Mouse (Mus musculus): ENCODE data around the gene Pcolce2. TPM values are rescaled to one million over a fixed set of nuclear protein-coding genes. Genes with fewer than 3 reads are reported as not detected.

Gene Pcolce2
- polyA plus RNA-seq, 1 experiment = 0.06 TPM

- TF ChIP-seq CTCF (IDR thresholded peaks at IDR 0.05; ENCODE audit: extremely low read depth, insufficient read length, insufficient replicate concordance, low read depth, low read length) = no peak
- no peak for TF ChIP-seq POLR2A (IDR thresholded peaks at IDR 0.05; ENCODE audit: low read depth, low read length)
These were observed 37.8 kb downstream of the Pcolce2 start for GRCm38 (mm10) chr9:95675064-95675699.

GRCm38 (mm10) chr9:95676021-95676420 is 38.6 kb downstream of the Pcolce2 start:
- no peak for TF ChIP-seq POLR2A (IDR thresholded peaks at IDR 0.05; ENCODE audit: low read depth, low read length)
- WGBS = 96% methylated on average over 4 of the region's 4 CpGs
- no peaks in the 10 kb centered on the region for H3K4me1 ChIP-seq (ENCODE audit: control insufficient read depth, insufficient read depth, insufficient read length, low read length)
- H3K27ac ChIP-seq (ENCODE audit: insufficient read depth, low read depth, low read length) = no peak overlapping the region
- no peaks in the 10 kb centered on the region for H3K27me3 ChIP-seq (ENCODE audit: control insufficient read depth, insufficient read depth, low read length)
- no peaks in the 10 kb centered on the region for H3K36me3 ChIP-seq (ENCODE audit: control insufficient read depth, insufficient read depth, low read length)
- no peak overlapping the region for H3K4me3 ChIP-seq (ENCODE audit: low read depth, low read length)

More at GRCm38 (mm10) chr9:95675064-95675699, 37.8 kb downstream of the Pcolce2 start:
- Histone ChIP-seq H3K27me3 (ENCODE audit: control insufficient read depth, insufficient read depth, low read length) (no peaks in the 10 kb centered on the region), H3K4me1 (ENCODE audit: control insufficient read depth, insufficient read depth, insufficient read length, low read length) (no peaks in the 10 kb centered on the region), H3K4me3 (ENCODE audit: low read depth, low read length) (no peak overlapping the region), H3K27ac (ENCODE audit: insufficient read depth, low read depth, low read length) (no peak overlapping the region), H3K36me3 (ENCODE audit: control insufficient read depth, insufficient read depth, low read length) (no peaks in the 10 kb centered on the region)
- 57% methylated on average over 9 of the region's 9 CpGs for WGBS

GRCm38 (mm10) chr9:95679966-95680365 is 42.6 kb downstream of the Pcolce2 start:
- no peak for TF ChIP-seq CTCF (IDR thresholded peaks at IDR 0.05; ENCODE audit: extremely low read depth, insufficient read length, insufficient replicate concordance, low read depth, low read length)
- TF ChIP-seq POLR2A (IDR thresholded peaks at IDR 0.05; ENCODE audit: low read depth, low read length) = no peak
- Histone ChIP-seq H3K4me1 (ENCODE audit: control insufficient read depth, insufficient read depth, insufficient read length, low read length) (no peaks in the 10 kb centered on the region), H3K27ac (ENCODE audit: insufficient read depth, low read depth, low read length) (no peak overlapping the region), H3K36me3 (ENCODE audit: control insufficient read depth, insufficient read depth, low read length) (no peaks in the 10 kb centered on the region), H3K27me3 (ENCODE audit: control insufficient read depth, insufficient read depth, low read length) (no peaks in the 10 kb centered on the region), H3K4me3 (ENCODE audit: low read depth, low read length) (no peak overlapping the region)
- 68% methylated on average over 7 of the region's 7 CpGs for WGBS

- Histone ChIP-seq H3K27me3 (ENCODE audit: control insufficient read depth, insufficient read depth, low read length) (no peaks in the 10 kb centered on the region), H3K4me3 (ENCODE audit: low read depth, low read length) (no peak overlapping the region), H3K36me3 (ENCODE audit: control insufficient read depth, insufficient read depth, low read length) (no peaks in the 10 kb centered on the region), H3K27ac (ENCODE audit: insufficient read depth, low read depth, low read length) (no peak overlapping the region), H3K4me1 (ENCODE audit: control insufficient read depth, insufficient read depth, insufficient read length, low read length) (no peaks in the 10 kb centered on the region)
- TF ChIP-seq CTCF (IDR thresholded peaks at IDR 0.05; ENCODE audit: extremely low read depth, insufficient read length, insufficient replicate concordance, low read depth, low read length) (no peak), POLR2A (IDR thresholded peaks at IDR 0.05; ENCODE audit: low read depth, low read length) (no peak)
- WGBS = 83% methylated on average over 11 of the region's 11 CpGs
These were observed 43.3 kb downstream of the Pcolce2 start for GRCm38 (mm10) chr9:95680691-95681090.

- WGBS = 73% methylated on average over 11 of the region's 11 CpGs
- Histone ChIP-seq H3K4me1 (ENCODE audit: control insufficient read depth, insufficient read depth, insufficient read length, low read length) (no peaks in the 10 kb centered on the region), H3K4me3 (ENCODE audit: low read depth, low read length) (no peak overlapping the region), H3K27ac (ENCODE audit: insufficient read depth, low read depth, low read length) (no peak overlapping the region), H3K36me3 (ENCODE audit: control insufficient read depth, insufficient read depth, low read length) (no peaks in the 10 kb centered on the region), H3K27me3 (ENCODE audit: control insufficient read depth, insufficient read depth, low read length) (no peaks in the 10 kb centered on the region)
- TF ChIP-seq CTCF (IDR thresholded peaks at IDR 0.05; ENCODE audit: extremely low read depth, insufficient read length, insufficient replicate concordance, low read depth, low read length) (no peak), POLR2A (IDR thresholded peaks at IDR 0.05; ENCODE audit: low read depth, low read length) (no peak)
These were observed 48.4 kb downstream of the Pcolce2 start for GRCm38 (mm10) chr9:95685660-95686440.

- TF ChIP-seq CTCF (IDR thresholded peaks at IDR 0.05; ENCODE audit: extremely low read depth, insufficient read length, insufficient replicate concordance, low read depth, low read length) (peak; percentile 62; the same call in 1 of the 2 replicates), POLR2A (IDR thresholded peaks at IDR 0.05; ENCODE audit: low read depth, low read length) (no peak)
- 50% methylated on average over 3 of the region's 3 CpGs for WGBS
- Histone ChIP-seq H3K4me3 (ENCODE audit: low read depth, low read length) (no peak overlapping the region), H3K27me3 (ENCODE audit: control insufficient read depth, insufficient read depth, low read length) (no peaks in the 10 kb centered on the region), H3K27ac (ENCODE audit: insufficient read depth, low read depth, low read length) (no peak overlapping the region), H3K4me1 (ENCODE audit: control insufficient read depth, insufficient read depth, insufficient read length, low read length) (no peaks in the 10 kb centered on the region), H3K36me3 (ENCODE audit: control insufficient read depth, insufficient read depth, low read length) (no peaks in the 10 kb centered on the region)
These were observed 50.7 kb downstream of the Pcolce2 start for GRCm38 (mm10) chr9:95688064-95688463.

- Histone ChIP-seq H3K36me3 (ENCODE audit: control insufficient read depth, insufficient read depth, low read length) (no peaks in the 10 kb centered on the region), H3K4me3 (ENCODE audit: low read depth, low read length) (no peak overlapping the region), H3K4me1 (ENCODE audit: control insufficient read depth, insufficient read depth, insufficient read length, low read length) (no peaks in the 10 kb centered on the region), H3K27me3 (ENCODE audit: control insufficient read depth, insufficient read depth, low read length) (peaks cover 5% of the 10 kb centered on the region; the same call in 1 of the 2 replicates), H3K27ac (ENCODE audit: insufficient read depth, low read depth, low read length) (no peak overlapping the region)
- TF ChIP-seq CTCF (IDR thresholded peaks at IDR 0.05; ENCODE audit: extremely low read depth, insufficient read length, insufficient replicate concordance, low read depth, low read length) (no peak), POLR2A (IDR thresholded peaks at IDR 0.05; ENCODE audit: low read depth, low read length) (no peak)
- 72% methylated on average over 8 of the region's 8 CpGs for WGBS
These were observed 55.4 kb downstream of the Pcolce2 start for GRCm38 (mm10) chr9:95692823-95693222.
